9 mouse cellular contexts compared by ENCODE assay signal in the genomic region with DNA sequence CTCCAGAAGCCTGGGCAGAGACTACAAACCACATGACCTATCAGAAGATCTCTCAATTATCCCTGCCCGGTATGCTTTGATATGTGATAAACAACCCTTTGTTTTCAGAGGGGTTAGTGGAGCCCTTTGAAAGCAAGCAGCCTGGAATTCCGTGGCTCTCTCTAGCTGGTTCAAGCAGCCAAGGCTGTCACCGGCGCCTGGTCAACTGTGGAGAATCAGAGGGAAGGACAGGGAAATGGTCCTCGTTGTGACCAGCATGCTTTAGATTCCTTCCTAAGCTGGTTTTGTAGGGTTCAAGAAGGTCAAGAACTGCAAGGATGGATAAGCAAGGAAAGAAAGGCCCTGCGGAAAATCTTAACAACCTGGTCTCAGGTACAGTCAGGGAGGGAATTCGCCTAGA. TPM values are rescaled to one million over a fixed set of nuclear protein-coding genes. Genes with fewer than 3 reads are reported as not detected.
DNase-seq lines count a peak whose midpoint lies in the region; ATAC-seq and TF ChIP-seq lines count a peak whose summit lies in the region.
"Had no signal": no experiment of that assay in that cellular context is flagged by ENCODE, and none has a peak within 500 bp of the region (broad histone marks: within the 10 kb centered on the region; RNA-seq: fewer than 3 reads in every experiment).

No protein-coding gene starts in this region.

- H3K9me3 ChIP-seq in heart, embryonic 14.5 days (ENCODE audit: control insufficient read depth, low read length) = no peaks in the 10 kb centered on the region
- no peaks in the 10 kb centered on the region for H3K9me3 ChIP-seq in embryonic facial prominence, embryonic 11.5 days (replicated peaks; ENCODE audit: control insufficient read depth, low read length)
- no peaks in the 10 kb centered on the region for H3K9me3 ChIP-seq in kidney, postnatal 0 days (replicated peaks; ENCODE audit: low read length)

- ATAC-seq in heart, embryonic 14.5 days (ENCODE audit: insufficient number of reproducible peaks, insufficient read depth, low FRiP score, low read depth) = no peak
- ATAC-seq in embryonic facial prominence, embryonic 11.5 days (replicated peaks; ENCODE audit: insufficient number of reproducible peaks, low FRiP score, low TSS enrichment, low read depth) = no peak
- peak; percentile 82 for ATAC-seq in kidney, postnatal 0 days (replicated peaks; ENCODE audit: low FRiP score, low read depth)
- no peak for ATAC-seq in megakaryocyte-erythroid progenitor cell, adult 5-6 weeks (replicated peaks; ENCODE audit: low FRiP score, low TSS enrichment, poor library complexity, severe bottlenecking)

- DNase-seq in heart, postnatal 25 days (ENCODE audit: low spot score) = no peak
- peak; percentile 50 for DNase-seq in embryonic facial prominence, embryonic 11.5 days (ENCODE audit: low spot score)
- peak; percentile 66 for DNase-seq in kidney, postnatal 0 days (ENCODE audit: low spot score)
- DNase-seq in adrenal gland, postnatal 4 days (ENCODE audit: low spot score in 2 of 2) = no peak
- no peak for DNase-seq in spleen, adult 12 weeks (ENCODE audit: low spot score)

- peak overlapping the region; percentile 57 for H3K9ac ChIP-seq in heart, embryonic 14.5 days (ENCODE audit: low read length)
- no peak overlapping the region for H3K9ac ChIP-seq in embryonic facial prominence, embryonic 11.5 days (replicated peaks; ENCODE audit: low read length)
- H3K9ac ChIP-seq in kidney, postnatal 0 days (ENCODE audit: low read depth, low read length) = no peak overlapping the region

- H3K36me3 ChIP-seq in heart, embryonic 14.5 days (ENCODE audit: control insufficient read depth, insufficient read depth, low read length) = no peaks in the 10 kb centered on the region
- H3K36me3 ChIP-seq in embryonic facial prominence, embryonic 11.5 days (replicated peaks; ENCODE audit: control insufficient read depth, insufficient read depth, low read depth, low read length) = no peaks in the 10 kb centered on the region
- no peaks in the 10 kb centered on the region for H3K36me3 ChIP-seq in kidney, postnatal 0 days (ENCODE audit: insufficient read depth, low read length)

- peak overlapping the region; percentile 49 for H3K4me2 ChIP-seq in heart, embryonic 14.5 days (ENCODE audit: low read length)
- H3K4me2 ChIP-seq in embryonic facial prominence, embryonic 11.5 days (ENCODE audit: low read depth, low read length) = no peak overlapping the region
- 0 out of 2 replicates have a peak overlapping the region, but pooled peaks have one; percentile 25 for H3K4me2 ChIP-seq in kidney, postnatal 0 days (ENCODE audit: low read length)

- H3K4me1 ChIP-seq in heart, embryonic 14.5 days (ENCODE audit: control insufficient read depth in 2 of 2, insufficient read depth in 2 of 2, low read length in 2 of 2) = peaks cover 21 to 74% of the 10 kb centered on the region in 2 experiments
- H3K4me1 ChIP-seq in bone marrow macrophage, adult 2 months (ENCODE audit: control insufficient read depth, insufficient read depth, low read length) = peaks cover 51% of the 10 kb centered on the region
- peaks cover 2% of the 10 kb centered on the region; the same call in 1 of the 2 replicates for H3K4me1 ChIP-seq in embryonic facial prominence, embryonic 11.5 days (ENCODE audit: control insufficient read depth, insufficient read depth, low read length)
- peaks cover 33% of the 10 kb centered on the region for H3K4me1 ChIP-seq in kidney, postnatal 0 days (replicated peaks; ENCODE audit: insufficient read depth, low read length)

- no peaks in the 10 kb centered on the region for H3K27me3 ChIP-seq in heart, embryonic 14.5 days (ENCODE audit: control insufficient read depth, insufficient read depth, low read length)
- no peaks in the 10 kb centered on the region for H3K27me3 ChIP-seq in embryonic facial prominence, embryonic 11.5 days (ENCODE audit: control insufficient read depth, insufficient read depth, low read length)
- H3K27me3 ChIP-seq in kidney, postnatal 0 days (ENCODE audit: insufficient read depth, low read length) = no peaks in the 10 kb centered on the region

- no peak for TF ChIP-seq POLR2A in bone marrow macrophage, adult 2 months (IDR thresholded peaks at IDR 0.05; ENCODE audit: borderline replicate concordance, low read depth, low read length)

- TF ChIP-seq CTCF in bone marrow macrophage, adult 2 months (IDR thresholded peaks at IDR 0.05; ENCODE audit: low read depth, low read length) = no peak
- TF ChIP-seq CTCF in kidney, postnatal 0 days (IDR thresholded peaks at IDR 0.05; ENCODE audit: low read depth) = no peak

- H3K4me3 ChIP-seq in heart, embryonic 14.5 days (ENCODE audit: control insufficient read depth in 1 of 2, insufficient read depth in 1 of 2, low read depth in 1 of 2, low read length in 2 of 2) = no peak overlapping the region
- H3K4me3 ChIP-seq in bone marrow macrophage, adult 2 months (ENCODE audit: insufficient read depth, low read length) = no peak overlapping the region
- no peak overlapping the region for H3K4me3 ChIP-seq in embryonic facial prominence, embryonic 11.5 days (ENCODE audit: low read depth, low read length)
- no peak overlapping the region for H3K4me3 ChIP-seq in kidney, postnatal 0 days (replicated peaks; ENCODE audit: low read depth, low read length)

- 10% methylated on average over 7 of the region's 7 CpGs for WGBS in heart, embryonic 14.5 days
- 15% methylated on average over 7 of the region's 7 CpGs for WGBS in embryonic facial prominence, embryonic 11.5 days
- 17% methylated on average over 7 of the region's 7 CpGs for WGBS in kidney, postnatal 0 days

- intact Hi-C loops in heart, postnatal 25 days (cut with DNase I) = no loop called here

- peak overlapping the region; percentile 54 to 65 for H3K27ac ChIP-seq in heart, embryonic 14.5 days (replicated peaks in 1 of 2; ENCODE audit: control insufficient read depth in 1 of 2, insufficient read depth in 1 of 2, low read depth in 2 of 2, low read length in 2 of 2)
- peak overlapping the region; percentile 42; the same call in 1 of the 2 replicates for H3K27ac ChIP-seq in bone marrow macrophage, adult 2 months (ENCODE audit: insufficient read depth, low read depth, low read length)
- H3K27ac ChIP-seq in embryonic facial prominence, embryonic 11.5 days (replicated peaks; ENCODE audit: low read depth, low read length) = no peak overlapping the region
- H3K27ac ChIP-seq in kidney, postnatal 0 days = peak overlapping the region; percentile 76
- H3K27ac ChIP-seq: stomach, postnatal 0 days had no signal

RNA-seq across cellular contexts. Expression of a gene that starts 21.9 kb away (rescaled TPM):
- 162 and 169 TPM in 2 replicates for polyA plus RNA-seq in heart, embryonic 14.5 days (2014; fragmentation: Nextera tagmentation; extraction: Ambion mirVana)
- 100 to 1,000 TPM; 142 to 157 TPM for total RNA-seq in heart, postnatal 25 days (2021)
- polyA plus RNA-seq in bone marrow macrophage, adult 2 months (2012; ENCODE audit: insufficient read depth, insufficient read length, missing spikeins) = 386 and 390 TPM in 2 replicates
- 146 and 157 TPM in 2 replicates for polyA plus RNA-seq in embryonic facial prominence, embryonic 11.5 days (2014; fragmentation: Nextera tagmentation; extraction: Ambion mirVana)
- 360 and 361 TPM in 2 replicates for polyA plus RNA-seq in kidney, postnatal 0 days (2015; fragmentation: Nextera tagmentation; extraction: Ambion mirVana)
- 100 to 1,000 TPM; 403 to 480 TPM for total RNA-seq in adrenal gland, postnatal 4 days (2021)
- 0.83 and 2.8 TPM in 2 replicates for total RNA-seq in megakaryocyte-erythroid progenitor cell, adult 5-6 weeks (2014; fragmentation: Nextera tagmentation)
- 2.8 and 3.0 TPM in 2 replicates for total RNA-seq in megakaryocyte-erythroid progenitor cell, adult 5-6 weeks (2017)

Comparison
In these comparisons a context has a peak if more than half of its experiments do, and no peak if none do; other contexts are left out.
1. DNase-seq: peak in embryonic facial prominence, embryonic 11.5 days (single experiment) and kidney, postnatal 0 days (single experiment); none in heart, postnatal 25 days (single experiment), adrenal gland, postnatal 4 days (0 of 2) and spleen, adult 12 weeks (single experiment).